Mouse (Mus musculus): Measurements from ENCODE around the gene Bhlhe40. TPM values are rescaled to one million over a fixed set of nuclear protein-coding genes. Genes with fewer than 3 reads are reported as not detected.

The Bhlhe40 gene
- total and polyA plus RNA-seq, 3 experiments = 27.9 to 64.6 (median 31.1) TPM

GRCm38 (mm10) chr6:108704316-108705080, 44.1 kb downstream of the Bhlhe40 start:
- H3K4me3 ChIP-seq = no peak overlapping the region
- no peak overlapping the region for H3K9ac ChIP-seq (ENCODE audit: low read depth, low read length)
- no peaks in the 10 kb centered on the region for H3K27me3 ChIP-seq (ENCODE audit: control insufficient read depth, insufficient read depth, low read length)
- no peak for DNase-seq
- H3K79me2 ChIP-seq (replicated peaks; ENCODE audit: control insufficient read depth, insufficient read depth, low read length) = no peaks in the 10 kb centered on the region
- intact Hi-C loops (cut with DNase I) = no loop called here
- H3K27ac ChIP-seq = no peak overlapping the region
- no peaks in the 10 kb centered on the region; the same call in 1 of the 2 replicates for H3K4me1 ChIP-seq (ENCODE audit: control insufficient read depth, insufficient read depth, low read length)
- WGBS = 58% methylated on average over 9 of the region's 9 CpGs
- TF ChIP-seq EP300 (IDR thresholded peaks at IDR 0.05; ENCODE audit: insufficient read depth, low read depth, low read length) (no peak), CTCF (IDR thresholded peaks at IDR 0.05) (no peak), POLR2A (IDR thresholded peaks at IDR 0.05; ENCODE audit: insufficient read depth, low read depth, low read length) (no peak)
- H3K36me3 ChIP-seq (ENCODE audit: control insufficient read depth, insufficient read depth, low read length) = no peaks in the 10 kb centered on the region

GRCm38 (mm10) chr6:108705957-108706356, 45.5 kb downstream of the Bhlhe40 start:
- intact Hi-C loops (cut with DNase I) = no loop called here
- no peaks in the 10 kb centered on the region for H3K79me2 ChIP-seq (replicated peaks; ENCODE audit: control insufficient read depth, insufficient read depth, low read length)
- no peaks in the 10 kb centered on the region for H3K36me3 ChIP-seq (ENCODE audit: control insufficient read depth, insufficient read depth, low read length)
- peak in 1 of 2 experiments; percentile 13 for DNase-seq
- no peak overlapping the region for H3K9ac ChIP-seq (ENCODE audit: low read depth, low read length)
- H3K4me3 ChIP-seq = no peak overlapping the region
- 60% methylated on average over 6 of the region's 6 CpGs for WGBS
- peaks cover 1% of the 10 kb centered on the region for H3K4me1 ChIP-seq (ENCODE audit: control insufficient read depth, insufficient read depth, low read length)
- no peak for TF ChIP-seq EP300 (IDR thresholded peaks at IDR 0.05; ENCODE audit: insufficient read depth, low read depth, low read length)
- no peak for TF ChIP-seq POLR2A (IDR thresholded peaks at IDR 0.05; ENCODE audit: insufficient read depth, low read depth, low read length)
- no peak for TF ChIP-seq CTCF (IDR thresholded peaks at IDR 0.05)
- H3K27ac ChIP-seq = no peak overlapping the region
- no peaks in the 10 kb centered on the region for H3K27me3 ChIP-seq (ENCODE audit: control insufficient read depth, insufficient read depth, low read length)

GRCm38 (mm10) chr6:108706994-108707645, 46.7 kb downstream of the Bhlhe40 start:
- TF ChIP-seq CTCF (IDR thresholded peaks at IDR 0.05) (no peak), POLR2A (IDR thresholded peaks at IDR 0.05; ENCODE audit: insufficient read depth, low read depth, low read length) (no peak), EP300 (IDR thresholded peaks at IDR 0.05; ENCODE audit: insufficient read depth, low read depth, low read length) (no peak)
- H3K9ac ChIP-seq (ENCODE audit: low read depth, low read length) = no peak overlapping the region
- H3K79me2 ChIP-seq (replicated peaks; ENCODE audit: control insufficient read depth, insufficient read depth, low read length) = no peaks in the 10 kb centered on the region
- H3K4me3 ChIP-seq = no peak overlapping the region
- intact Hi-C loops (cut with DNase I) = no loop called here
- no peak for DNase-seq
- H3K27ac ChIP-seq = no peak overlapping the region
- WGBS = 93% methylated on average over 8 of the region's 8 CpGs
- H3K36me3 ChIP-seq (ENCODE audit: control insufficient read depth, insufficient read depth, low read length) = no peaks in the 10 kb centered on the region
- H3K4me1 ChIP-seq (ENCODE audit: control insufficient read depth, insufficient read depth, low read length) = peaks cover 1% of the 10 kb centered on the region
- no peaks in the 10 kb centered on the region for H3K27me3 ChIP-seq (ENCODE audit: control insufficient read depth, insufficient read depth, low read length)

- intact Hi-C loops (cut with DNase I) = no loop called here
- H3K36me3 ChIP-seq (ENCODE audit: control insufficient read depth, insufficient read depth, low read length) = no peaks in the 10 kb centered on the region
- WGBS = 14% methylated on average over 9 of the region's 9 CpGs
- no peak overlapping the region for H3K9ac ChIP-seq (ENCODE audit: low read depth, low read length)
- H3K27me3 ChIP-seq (ENCODE audit: control insufficient read depth, insufficient read depth, low read length) = no peaks in the 10 kb centered on the region
- DNase-seq = no peak
- TF ChIP-seq CTCF (IDR thresholded peaks at IDR 0.05) (no peak), EP300 (IDR thresholded peaks at IDR 0.05; ENCODE audit: insufficient read depth, low read depth, low read length) (no peak), POLR2A (IDR thresholded peaks at IDR 0.05; ENCODE audit: insufficient read depth, low read depth, low read length) (no peak)
- peaks cover 1% of the 10 kb centered on the region for H3K4me1 ChIP-seq (ENCODE audit: control insufficient read depth, insufficient read depth, low read length)
- H3K79me2 ChIP-seq (replicated peaks; ENCODE audit: control insufficient read depth, insufficient read depth, low read length) = no peaks in the 10 kb centered on the region
- peak overlapping the region; percentile 43; the same call in 1 of the 2 replicates for H3K4me3 ChIP-seq
- peak overlapping the region; percentile 64 for H3K27ac ChIP-seq
Measured at GRCm38 (mm10) chr6:108709131-108709470, 48.7 kb downstream of the Bhlhe40 start.

GRCm38 (mm10) chr6:108709471-108710231, 49.2 kb downstream of the Bhlhe40 start:
- TF ChIP-seq CTCF (IDR thresholded peaks at IDR 0.05) (peak; percentile 91), EP300 (IDR thresholded peaks at IDR 0.05; ENCODE audit: insufficient read depth, low read depth, low read length) (peak; percentile 95), POLR2A (IDR thresholded peaks at IDR 0.05; ENCODE audit: insufficient read depth, low read depth, low read length) (0 out of 2 replicates have a peak, but pooled peaks have one; percentile 6)
- peak overlapping the region; percentile 64 for H3K27ac ChIP-seq
- H3K79me2 ChIP-seq (replicated peaks; ENCODE audit: control insufficient read depth, insufficient read depth, low read length) = no peaks in the 10 kb centered on the region
- peak overlapping the region; percentile 43 for H3K4me3 ChIP-seq
- DNase-seq = peak; percentile 82 to 86
- H3K27me3 ChIP-seq (ENCODE audit: control insufficient read depth, insufficient read depth, low read length) = no peaks in the 10 kb centered on the region
- under 1% methylated on average over 29 of the region's 29 CpGs for WGBS
- H3K9ac ChIP-seq (ENCODE audit: low read depth, low read length) = peak overlapping the region; percentile 22
- intact Hi-C loops (cut with DNase I) = loop anchor here (1.0 to 10.0 kb wide), 7 partner anchors 41 to 605 kb away; partner anchors contain the start of gene Bhlhe40
- peaks cover 1% of the 10 kb centered on the region for H3K4me1 ChIP-seq (ENCODE audit: control insufficient read depth, insufficient read depth, low read length)
- no peaks in the 10 kb centered on the region for H3K36me3 ChIP-seq (ENCODE audit: control insufficient read depth, insufficient read depth, low read length)

Data from heart, adult 2 months (tissue).